Mouse (Mus musculus) cerebellum, adult 2 months (tissue): Measurements from ENCODE around the gene Smap2. TPM values are rescaled to one million over a fixed set of nuclear protein-coding genes. Genes with fewer than 3 reads are reported as not detected.

ENCODE experiments used
- DNase-seq, 2 experiments: peaks; one replicate each; pipeline ENCODE4 v3.0.0; 2021
- H3K27ac ChIP-seq: fragments of 200-500 bp; 2 replicates; pipeline ENCODE4 v1.5.1; 2012; ENCODE audit warnings: low read length, control low read depth, inconsistent platforms; ENCODE audit not compliant: insufficient read depth
- H3K27me3 ChIP-seq: fragments of 200-500 bp; 2 replicates; pipeline ENCODE4 v1.6.1; 2012; ENCODE audit warnings: inconsistent platforms, mild to moderate bottlenecking, low read length, moderate library complexity; ENCODE audit not compliant: control insufficient read depth, insufficient read depth
- H3K4me1 ChIP-seq: fragments of 200-500 bp; 2 replicates; pipeline ENCODE4 v1.6.1; 2011; ENCODE audit warnings: low read length; ENCODE audit not compliant: control insufficient read depth, insufficient read depth
- H3K4me3 ChIP-seq: fragments of 200-500 bp; replicated peaks from 2 replicates; pipeline ENCODE3; 2011; ENCODE audit warnings: mild to moderate bottlenecking, low read depth, low read length, control low read depth; ENCODE audit not compliant: insufficient read depth
- CTCF ChIP-seq: fragments of 200-500 bp; IDR thresholded peaks from 2 replicates; pipeline ENCODE4 v1.5.1; 2011; ENCODE audit warnings: low read depth, mild to moderate bottlenecking, control low read depth, low read length, moderate library complexity, borderline replicate concordance; ENCODE audit not compliant: insufficient read depth
- POLR2A ChIP-seq: fragments of 200-500 bp; IDR thresholded peaks from 2 replicates; pipeline ENCODE4 v1.6.1; 2011; ENCODE audit warnings: low read length, control low read depth, borderline replicate concordance; ENCODE audit not compliant: insufficient read depth
- WGBS: fragments of 180-500 bp; shearing (Covaris S2); methylation state at CpG from one replicate; pipeline ENCODE4 v1.1.7; 2018; 5-methylcytosine and 5-hydroxymethylcytosine counted together
- polyA plus RNA-seq: library from polyadenylated mRNA; depleted of rRNA; stranded (reverse); fragments of >200 nt; gene quantifications from 2 replicates; pipeline ENCODE4 v1.2.3, GENCODE M21; 2012; rRNA removed

The Smap2 gene
- polyA plus RNA-seq, 1 experiment: 90.6 TPM

DNA sequence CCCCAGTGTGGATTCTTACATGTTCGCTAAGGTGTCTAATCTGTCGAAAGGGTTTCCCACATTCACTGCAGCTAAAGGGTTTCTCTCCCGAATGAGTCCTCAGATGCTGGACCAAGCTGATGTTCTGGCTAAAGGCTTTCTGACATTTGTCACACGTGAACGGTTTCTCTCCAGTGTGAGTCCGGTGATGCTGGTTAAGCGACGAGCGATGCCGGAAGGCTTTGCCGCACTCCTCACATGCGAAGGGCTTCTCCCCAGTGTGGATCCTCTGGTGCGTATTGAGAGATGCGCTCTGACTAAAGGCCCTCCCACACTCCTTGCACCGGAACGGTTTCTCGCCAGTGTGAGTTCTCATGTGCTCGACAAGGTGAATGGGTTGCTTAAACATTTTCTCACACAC lies 86.3 kb downstream of the Smap2 start:
- no peak for DNase-seq
- TF ChIP-seq CTCF (no peak), POLR2A (no peak)
- H3K4me1 ChIP-seq: no peaks in the 10 kb centered on the region
- H3K4me3 ChIP-seq: no peak overlapping the region
- H3K27ac ChIP-seq: no peak overlapping the region
- no peaks in the 10 kb centered on the region for H3K27me3 ChIP-seq
- 94% methylated on average over 18 of the region's 18 CpGs for WGBS

DNA sequence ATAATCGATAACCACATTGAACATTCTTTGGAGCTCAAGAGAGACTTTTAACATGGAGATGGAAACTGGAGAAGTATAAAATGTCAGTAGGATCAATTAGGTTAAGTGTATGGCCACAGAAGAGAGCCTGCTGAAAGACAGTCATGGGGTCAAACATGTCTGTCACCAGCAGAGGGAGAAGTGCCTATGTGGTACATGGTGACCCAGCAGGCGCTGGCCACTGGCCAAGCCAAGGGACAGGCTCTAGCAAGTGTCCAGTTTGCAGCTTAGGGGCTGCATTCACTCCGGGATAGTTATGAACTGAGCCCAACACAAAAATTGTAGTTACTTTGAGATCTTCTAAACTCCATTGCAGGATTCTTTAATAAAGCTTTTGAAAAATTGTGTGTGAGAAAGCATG lies 88.4 kb downstream of the Smap2 start:
- no peaks in the 10 kb centered on the region for H3K4me1 ChIP-seq
- 66% methylated on average over 3 of the region's 3 CpGs for WGBS
- DNase-seq: no peak
- no peaks in the 10 kb centered on the region for H3K27me3 ChIP-seq
- TF ChIP-seq POLR2A (no peak), CTCF (0 out of 2 replicates have a peak, but pooled peaks have one; percentile 8)
- H3K27ac ChIP-seq: no peak overlapping the region
- H3K4me3 ChIP-seq: no peak overlapping the region

DNA sequence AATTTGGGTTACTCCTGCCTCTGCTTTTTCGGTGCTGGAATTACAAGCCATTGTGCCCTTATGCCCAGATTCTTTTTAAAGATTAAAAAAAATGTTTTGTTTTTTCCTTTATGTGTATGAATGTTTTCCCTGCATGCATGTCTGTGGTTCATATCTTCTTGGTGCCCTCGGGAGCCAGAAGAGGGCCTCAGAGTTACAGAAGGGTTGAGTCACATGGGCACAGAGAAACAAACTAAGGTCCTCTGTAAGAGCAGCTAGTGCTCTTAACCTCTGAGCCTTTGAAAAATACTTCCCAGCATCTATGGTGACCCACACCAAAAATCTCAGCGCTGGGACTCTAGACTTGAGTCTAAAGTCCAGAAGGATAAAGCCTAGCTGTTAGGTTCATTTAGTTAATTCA lies 91.7 kb downstream of the Smap2 start:
- peak; percentile 32 to 58 for DNase-seq
- peak; percentile 27; the same call in 1 of the 2 replicates for TF ChIP-seq CTCF
- no peak for TF ChIP-seq POLR2A
- no peaks in the 10 kb centered on the region for H3K4me1 ChIP-seq
- H3K27me3 ChIP-seq: no peaks in the 10 kb centered on the region
- no peak overlapping the region for H3K27ac ChIP-seq
- 18% methylated on average over 3 of the region's 3 CpGs for WGBS
- H3K4me3 ChIP-seq: peak overlapping the region; percentile 89

DNA sequence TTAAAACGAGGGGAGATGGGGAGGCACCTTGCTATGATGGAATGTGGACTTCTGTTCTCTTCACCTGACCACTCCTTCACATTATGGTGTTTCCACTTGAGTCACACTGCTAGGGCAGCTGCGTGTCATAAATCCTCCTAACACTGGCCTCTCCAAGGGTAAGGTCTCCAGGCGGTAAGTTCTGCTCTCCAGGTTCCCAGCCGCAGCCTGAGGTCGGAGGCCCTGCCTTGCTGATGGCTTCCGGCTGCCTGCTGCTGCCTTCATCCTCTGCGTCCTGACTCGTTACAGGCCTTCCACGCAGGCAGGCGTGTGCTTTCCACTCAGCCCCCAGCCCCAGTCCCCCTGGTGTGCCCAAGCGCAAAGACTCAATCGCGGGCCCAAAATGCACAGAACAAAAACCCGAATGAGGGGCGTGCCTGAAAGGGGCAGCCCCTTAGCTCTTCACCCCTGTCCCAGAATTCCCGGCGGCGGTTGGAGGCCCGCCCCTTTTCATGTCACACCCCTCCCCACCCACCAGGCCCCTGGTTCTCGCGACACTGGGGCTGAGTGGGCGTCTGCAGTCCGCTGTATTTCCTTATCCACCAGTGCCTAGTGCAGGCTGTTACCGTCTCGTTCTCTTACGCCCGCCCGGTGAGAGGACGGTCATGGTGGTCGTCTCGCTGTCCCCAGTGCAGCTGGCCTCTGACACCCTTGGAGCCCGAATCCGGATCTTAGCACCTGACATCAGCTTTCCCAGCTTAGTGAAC lies 92.3 kb downstream of the Smap2 start, which contains the start of gene Exo5:
Gene Exo5, minus strand, starts transcription at position 464 of the 746 bp plus-strand sequence.
- peak; percentile 65; the same call in 1 of the 2 replicates for TF ChIP-seq POLR2A
- TF ChIP-seq CTCF: no peak
- H3K27ac ChIP-seq: peak within 1 kb of the TSS; percentile 78
- no peaks in the 10 kb centered on the region for H3K27me3 ChIP-seq
- H3K4me3 ChIP-seq: peak within 1 kb of the TSS; percentile 89
- 1% methylated on average over 33 of the region's 33 CpGs for WGBS
- H3K4me1 ChIP-seq: no peaks in the 10 kb centered on the region
- DNase-seq: peak; percentile 78 to 79

DNA sequence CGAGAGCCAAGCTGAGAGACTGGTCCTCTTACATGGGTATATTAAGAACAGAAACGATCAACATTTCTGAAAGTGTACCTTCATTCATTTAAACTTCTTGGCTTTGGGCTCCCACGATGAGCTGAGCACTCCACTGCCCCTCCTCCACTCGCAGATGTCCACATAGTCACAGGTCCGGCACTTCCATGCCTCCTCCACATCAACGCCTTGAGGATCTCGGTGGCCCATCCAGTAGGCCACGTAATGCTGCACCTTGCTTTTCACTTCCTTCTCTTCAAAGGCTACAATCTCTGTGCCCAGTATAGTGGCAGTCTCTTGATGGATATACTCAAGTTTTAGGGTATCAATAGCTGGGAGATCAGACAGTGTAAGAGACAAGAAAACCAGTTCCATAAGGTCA lies 95.6 kb downstream of the Smap2 start:
- no peak for DNase-seq
- H3K4me3 ChIP-seq: no peak overlapping the region
- WGBS: 96% methylated on average over 8 of the region's 8 CpGs
- no peak overlapping the region for H3K27ac ChIP-seq
- H3K4me1 ChIP-seq: no peaks in the 10 kb centered on the region
- H3K27me3 ChIP-seq: no peaks in the 10 kb centered on the region
- TF ChIP-seq CTCF (no peak), POLR2A (no peak)

Other genes with a start within 250 kb of the Smap2 start
- gene Nfyc, start 185.7 kb downstream of the Smap2 start, polyA plus RNA-seq: 150 and 172 TPM in 2 replicates
- gene Rims3, start 162.4 kb downstream of the Smap2 start, polyA plus RNA-seq: 104 and 118 TPM in 2 replicates
- gene Exo5, start 92.2 kb downstream of the Smap2 start, polyA plus RNA-seq: 9.4 and 10.1 TPM in 2 replicates
- gene Zfp69, start 65.5 kb downstream of the Smap2 start, polyA plus RNA-seq: 1.9 and 3.1 TPM in 2 replicates
- gene Col9a2, start 22.1 kb upstream of the Smap2 start, polyA plus RNA-seq: 10.0 and 11.1 TPM in 2 replicates
- gene Zmpste24, start 81.0 kb upstream of the Smap2 start, polyA plus RNA-seq: 24.5 and 25.3 TPM in 2 replicates
- gene Tmco2, start 92.0 kb upstream of the Smap2 start, polyA plus RNA-seq: 0.16 TPM in 2 replicates
- gene Rlf, start 197.8 kb upstream of the Smap2 start, polyA plus RNA-seq: 14.9 and 16.0 TPM in 2 replicates